Mouse (Mus musculus) heart, adult 2 months (tissue): Measurements from ENCODE around the gene Gm8764. TPM values are rescaled to one million over a fixed set of nuclear protein-coding genes. Genes with fewer than 3 reads are reported as not detected.
"Not testable (repeated sequence)": the region's sequence is repeated elsewhere in the genome, so short reads cannot be mapped to it uniquely, and the experiment has no call there.

ENCODE experiments used
- DNase-seq, 2 experiments: peaks; one replicate each; pipeline ENCODE4 v3.0.0; 2021
- H3K27ac ChIP-seq: fragments of 200-600 bp; 2 replicates; pipeline ENCODE4 v1.8.1; 2022
- H3K27me3 ChIP-seq: fragments of 200-500 bp; 2 replicates; pipeline ENCODE4 v1.6.1; 2012; ENCODE audit warnings: mild to moderate bottlenecking, low read length, inconsistent platforms, mixed read lengths; ENCODE audit not compliant: control insufficient read depth, insufficient read depth
- H3K36me3 ChIP-seq: fragments of 200-500 bp; 2 replicates; pipeline ENCODE4 v1.6.1; 2012; ENCODE audit warnings: low read length, inconsistent platforms; ENCODE audit not compliant: control insufficient read depth, insufficient read depth
- H3K4me1 ChIP-seq: fragments of 200-500 bp; 2 replicates; pipeline ENCODE4 v1.6.1; 2011; ENCODE audit warnings: low read length; ENCODE audit not compliant: control insufficient read depth, insufficient read depth
- H3K4me3 ChIP-seq: fragments of 200-600 bp; 2 replicates; pipeline ENCODE4 v1.8.1; 2022
- H3K79me2 ChIP-seq: fragments of 200-500 bp; replicated peaks from 2 replicates; pipeline ENCODE4 v1.6.1; 2012; ENCODE audit warnings: mild to moderate bottlenecking, inconsistent platforms, low read length, moderate library complexity, mixed read lengths; ENCODE audit not compliant: control insufficient read depth, insufficient read depth
- H3K9ac ChIP-seq: fragments of 200-500 bp; 2 replicates; pipeline ENCODE4 v1.6.1; 2012; ENCODE audit warnings: low read depth, mild to moderate bottlenecking, control low read depth, inconsistent platforms, low read length, mixed read lengths
- CTCF ChIP-seq: fragments of 200-600 bp; IDR thresholded peaks from 2 replicates; pipeline ENCODE4 v1.8.1; 2022; ENCODE audit warnings: antibody characterized with exemption, mild to moderate bottlenecking, moderate library complexity
- EP300 ChIP-seq: fragments of 200-500 bp; IDR thresholded peaks from 2 replicates; pipeline ENCODE4 v1.6.1; 2011; ENCODE audit warnings: low read depth, low read length, control low read depth; ENCODE audit not compliant: insufficient read depth
- POLR2A ChIP-seq: fragments of 200-500 bp; IDR thresholded peaks from 2 replicates; pipeline ENCODE4 v1.6.1; 2011; ENCODE audit warnings: mild to moderate bottlenecking, low read depth, low read length, control low read depth; ENCODE audit not compliant: insufficient read depth
- WGBS: fragments of 180-500 bp; shearing (Covaris S2); methylation state at CpG from one replicate; pipeline ENCODE4 v1.1.7; 2018; 5-methylcytosine and 5-hydroxymethylcytosine counted together
- intact Hi-C: fragments of 180-260 bp; cut with DNase I; formaldehyde crosslinking; loops from one replicate; pipeline ENCODE4 v1.15.1; 2025
- long read RNA-seq: library from polyadenylated mRNA; stranded (forward); transcript quantifications from one replicate; pipeline ENCODE4 v2.0.0, GENCODE M21; 2021
- polyA plus RNA-seq: library from polyadenylated mRNA; depleted of rRNA; stranded (reverse); fragments of >200 nt; gene quantifications from 2 replicates; pipeline ENCODE4 v1.2.3, GENCODE M21; 2012; rRNA removed
- total RNA-seq, 2 experiments: library from RNA; stranded (reverse); gene quantifications; 2 replicates each; pipeline ENCODE4 v1.2.3; 2021

Gene Gm8764
- total RNA-seq (not detected), polyA plus RNA-seq (not detected in 2 replicates)
- long read RNA-seq = 0 reads

DNA sequence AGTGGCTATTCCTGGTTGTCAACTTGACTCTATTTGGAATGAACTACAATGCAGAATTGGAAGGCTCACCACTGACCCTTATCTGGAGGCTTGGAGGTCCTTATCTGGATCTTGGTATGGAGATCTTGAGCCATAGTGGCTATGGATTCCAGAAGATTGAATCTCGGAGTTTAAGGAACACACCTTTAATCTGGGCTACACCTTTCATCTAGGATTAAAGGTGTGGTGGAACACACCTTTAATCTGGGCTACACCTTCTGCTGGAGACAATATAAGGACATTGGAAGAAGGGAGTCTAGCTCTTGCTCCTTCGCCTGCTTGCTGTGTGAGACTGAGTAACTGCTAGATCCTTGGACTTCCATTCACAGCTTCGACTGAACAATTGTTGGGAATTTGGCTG is at the start of gene Gm8764:
Gene Gm8764, plus strand, starts transcription at position 301 of the 400 bp plus-strand sequence.
- H3K27ac ChIP-seq, H3K9ac ChIP-seq, H3K4me3 ChIP-seq, H3K36me3 ChIP-seq, H3K79me2 ChIP-seq, H3K27me3 ChIP-seq, DNase-seq, H3K4me1 ChIP-seq, intact Hi-C loops: not testable (repeated sequence)
- WGBS = no CpG with 5 or more reads among the region's 3 CpGs

DNA sequence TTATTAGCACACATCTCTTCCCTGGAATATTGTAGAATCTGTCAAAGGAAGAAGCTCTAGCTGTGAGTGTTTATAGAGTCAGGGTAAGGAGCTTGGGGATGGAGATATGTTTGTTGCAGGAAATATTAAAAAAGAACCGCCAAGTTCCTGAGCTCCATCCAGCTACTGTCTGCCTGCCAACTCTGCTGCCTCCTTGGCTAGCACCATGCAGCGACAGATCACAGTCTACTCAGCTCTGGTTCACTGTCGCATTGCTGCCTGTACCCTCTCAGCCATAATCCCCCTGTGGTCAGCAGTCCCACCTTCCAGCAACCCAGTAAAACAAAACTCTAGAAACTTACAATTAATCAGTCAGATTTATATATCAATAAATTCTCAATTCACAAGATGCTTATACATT is 49.8 kb upstream of the Gm8764 start:
- Histone ChIP-seq H3K4me3 (no peak overlapping the region), H3K4me1 (no peaks in the 10 kb centered on the region), H3K79me2 (no peaks in the 10 kb centered on the region), H3K9ac (no peak overlapping the region), H3K27ac (no peak overlapping the region), H3K36me3 (no peaks in the 10 kb centered on the region), H3K27me3 (no peaks in the 10 kb centered on the region)
- TF ChIP-seq CTCF (no peak), POLR2A (no peak), EP300 (no peak)
- WGBS = 37% methylated on average over 3 of the region's 3 CpGs
- intact Hi-C loops = no loop called here
- DNase-seq = no peak

DNA sequence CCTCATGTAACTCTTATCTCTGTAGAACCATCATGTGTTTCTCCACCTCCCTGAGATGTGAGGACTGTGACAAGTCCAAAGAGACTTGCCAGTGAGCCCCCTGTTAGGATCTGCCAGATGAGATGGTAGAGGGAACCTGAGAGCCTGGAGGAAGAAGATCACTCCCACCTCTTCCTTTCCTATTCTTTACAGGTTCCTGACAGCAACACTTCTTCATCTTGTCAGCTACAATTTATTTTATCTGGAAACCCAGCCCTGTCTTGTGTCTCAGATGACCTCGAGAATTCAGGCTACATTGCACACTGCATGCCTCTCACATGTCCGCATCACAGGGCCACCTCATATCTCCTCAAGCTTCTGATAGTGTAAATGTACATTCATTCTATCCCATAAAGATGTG is 41.5 kb upstream of the Gm8764 start:
- H3K79me2 ChIP-seq = no peaks in the 10 kb centered on the region
- no peak for DNase-seq
- WGBS = 35% methylated on average over 2 of the region's 2 CpGs
- H3K9ac ChIP-seq = no peak overlapping the region
- no peak overlapping the region for H3K4me3 ChIP-seq
- TF ChIP-seq CTCF = no peak
- intact Hi-C loops = no loop called here
- no peaks in the 10 kb centered on the region for H3K36me3 ChIP-seq
- H3K27ac ChIP-seq = no peak overlapping the region
- H3K4me1 ChIP-seq = no peaks in the 10 kb centered on the region
- no peaks in the 10 kb centered on the region for H3K27me3 ChIP-seq

DNA sequence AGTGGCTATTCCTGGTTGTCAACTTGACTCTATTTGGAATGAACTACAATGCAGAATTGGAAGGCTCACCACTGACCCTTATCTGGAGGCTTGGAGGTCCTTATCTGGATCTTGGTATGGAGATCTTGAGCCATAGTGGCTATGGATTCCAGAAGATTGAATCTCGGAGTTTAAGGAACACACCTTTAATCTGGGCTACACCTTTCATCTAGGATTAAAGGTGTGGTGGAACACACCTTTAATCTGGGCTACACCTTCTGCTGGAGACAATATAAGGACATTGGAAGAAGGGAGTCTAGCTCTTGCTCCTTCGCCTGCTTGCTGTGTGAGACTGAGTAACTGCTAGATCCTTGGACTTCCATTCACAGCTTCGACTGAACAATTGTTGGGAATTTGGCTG is 17.1 kb upstream of the Gm8764 start, which contains the start of gene Gm21293:
Gene Gm21293, plus strand, starts transcription at position 301 of the 400 bp plus-strand sequence.
- H3K4me1 ChIP-seq, DNase-seq, intact Hi-C loops, H3K4me3 ChIP-seq, H3K79me2 ChIP-seq, H3K9ac ChIP-seq, H3K27me3 ChIP-seq, H3K27ac ChIP-seq, H3K36me3 ChIP-seq: not testable (repeated sequence)
- WGBS = no CpG with 5 or more reads among the region's 3 CpGs

DNA sequence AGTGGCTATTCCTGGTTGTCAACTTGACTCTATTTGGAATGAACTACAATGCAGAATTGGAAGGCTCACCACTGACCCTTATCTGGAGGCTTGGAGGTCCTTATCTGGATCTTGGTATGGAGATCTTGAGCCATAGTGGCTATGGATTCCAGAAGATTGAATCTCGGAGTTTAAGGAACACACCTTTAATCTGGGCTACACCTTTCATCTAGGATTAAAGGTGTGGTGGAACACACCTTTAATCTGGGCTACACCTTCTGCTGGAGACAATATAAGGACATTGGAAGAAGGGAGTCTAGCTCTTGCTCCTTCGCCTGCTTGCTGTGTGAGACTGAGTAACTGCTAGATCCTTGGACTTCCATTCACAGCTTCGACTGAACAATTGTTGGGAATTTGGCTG is 8.6 kb upstream of the Gm8764 start, which contains the start of gene Gm6763:
Gene Gm6763, plus strand, starts transcription at position 301 of the 400 bp plus-strand sequence.
- H3K27me3 ChIP-seq, H3K79me2 ChIP-seq, H3K27ac ChIP-seq, DNase-seq, H3K9ac ChIP-seq, H3K4me3 ChIP-seq, H3K36me3 ChIP-seq, H3K4me1 ChIP-seq, intact Hi-C loops: not testable (repeated sequence)
- WGBS = no CpG with 5 or more reads among the region's 3 CpGs

DNA sequence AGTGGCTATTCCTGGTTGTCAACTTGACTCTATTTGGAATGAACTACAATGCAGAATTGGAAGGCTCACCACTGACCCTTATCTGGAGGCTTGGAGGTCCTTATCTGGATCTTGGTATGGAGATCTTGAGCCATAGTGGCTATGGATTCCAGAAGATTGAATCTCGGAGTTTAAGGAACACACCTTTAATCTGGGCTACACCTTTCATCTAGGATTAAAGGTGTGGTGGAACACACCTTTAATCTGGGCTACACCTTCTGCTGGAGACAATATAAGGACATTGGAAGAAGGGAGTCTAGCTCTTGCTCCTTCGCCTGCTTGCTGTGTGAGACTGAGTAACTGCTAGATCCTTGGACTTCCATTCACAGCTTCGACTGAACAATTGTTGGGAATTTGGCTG is 8.4 kb downstream of the Gm8764 start, which contains the start of gene Gm21304:
Gene Gm21304, plus strand, starts transcription at position 301 of the 400 bp plus-strand sequence.
- WGBS = no CpG with 5 or more reads among the region's 3 CpGs

DNA sequence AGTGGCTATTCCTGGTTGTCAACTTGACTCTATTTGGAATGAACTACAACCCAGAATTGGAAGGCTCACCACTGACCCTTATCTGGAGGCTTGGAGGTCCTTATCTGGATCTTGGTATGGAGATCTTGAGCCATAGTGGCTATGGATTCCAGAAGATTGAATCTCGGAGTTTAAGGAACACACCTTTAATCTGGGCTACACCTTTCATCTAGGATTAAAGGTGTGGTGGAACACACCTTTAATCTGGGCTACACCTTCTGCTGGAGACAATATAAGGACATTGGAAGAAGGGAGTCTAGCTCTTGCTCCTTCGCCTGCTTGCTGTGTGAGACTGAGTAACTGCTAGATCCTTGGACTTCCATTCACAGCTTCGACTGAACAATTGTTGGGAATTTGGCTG is 16.9 kb downstream of the Gm8764 start, which contains the start of gene Gm21312:
Gene Gm21312, plus strand, starts transcription at position 301 of the 400 bp plus-strand sequence.
- H3K27me3 ChIP-seq, H3K36me3 ChIP-seq, H3K27ac ChIP-seq, intact Hi-C loops, H3K79me2 ChIP-seq, DNase-seq, H3K4me3 ChIP-seq, H3K9ac ChIP-seq, H3K4me1 ChIP-seq: not testable (repeated sequence)
- WGBS = no CpG with 5 or more reads among the region's 3 CpGs

More for the DNA sequence above, 8.4 kb downstream of the Gm8764 start, which contains the start of gene Gm21304:
- H3K27ac ChIP-seq, intact Hi-C loops, H3K36me3 ChIP-seq, H3K27me3 ChIP-seq, H3K9ac ChIP-seq, DNase-seq, H3K4me3 ChIP-seq, H3K4me1 ChIP-seq, H3K79me2 ChIP-seq: not testable (repeated sequence)

DNA sequence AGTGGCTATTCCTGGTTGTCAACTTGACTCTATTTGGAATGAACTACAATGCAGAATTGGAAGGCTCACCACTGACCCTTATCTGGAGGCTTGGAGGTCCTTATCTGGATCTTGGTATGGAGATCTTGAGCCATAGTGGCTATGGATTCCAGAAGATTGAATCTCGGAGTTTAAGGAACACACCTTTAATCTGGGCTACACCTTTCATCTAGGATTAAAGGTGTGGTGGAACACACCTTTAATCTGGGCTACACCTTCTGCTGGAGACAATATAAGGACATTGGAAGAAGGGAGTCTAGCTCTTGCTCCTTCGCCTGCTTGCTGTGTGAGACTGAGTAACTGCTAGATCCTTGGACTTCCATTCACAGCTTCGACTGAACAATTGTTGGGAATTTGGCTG is 25.4 kb downstream of the Gm8764 start, which contains the start of gene Gm20765:
Gene Gm20765, plus strand, starts transcription at position 301 of the 400 bp plus-strand sequence.
- H3K27ac ChIP-seq, H3K4me3 ChIP-seq, H3K9ac ChIP-seq, H3K27me3 ChIP-seq, H3K79me2 ChIP-seq, intact Hi-C loops, H3K4me1 ChIP-seq, H3K36me3 ChIP-seq, DNase-seq: not testable (repeated sequence)
- WGBS = no CpG with 5 or more reads among the region's 3 CpGs

DNA sequence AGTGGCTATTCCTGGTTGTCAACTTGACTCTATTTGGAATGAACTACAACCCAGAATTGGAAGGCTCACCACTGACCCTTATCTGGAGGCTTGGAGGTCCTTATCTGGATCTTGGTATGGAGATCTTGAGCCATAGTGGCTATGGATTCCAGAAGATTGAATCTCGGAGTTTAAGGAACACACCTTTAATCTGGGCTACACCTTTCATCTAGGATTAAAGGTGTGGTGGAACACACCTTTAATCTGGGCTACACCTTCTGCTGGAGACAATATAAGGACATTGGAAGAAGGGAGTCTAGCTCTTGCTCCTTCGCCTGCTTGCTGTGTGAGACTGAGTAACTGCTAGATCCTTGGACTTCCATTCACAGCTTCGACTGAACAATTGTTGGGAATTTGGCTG is 33.9 kb downstream of the Gm8764 start, which contains the start of gene Gm4340:
Gene Gm4340, plus strand, starts transcription at position 301 of the 400 bp plus-strand sequence.
- H3K79me2 ChIP-seq, H3K27ac ChIP-seq, H3K9ac ChIP-seq, H3K36me3 ChIP-seq, intact Hi-C loops, H3K4me1 ChIP-seq, H3K4me3 ChIP-seq, DNase-seq, H3K27me3 ChIP-seq: not testable (repeated sequence)
- no CpG with 5 or more reads among the region's 3 CpGs for WGBS
